Mouse (Mus musculus) ES-Bruce4 (cell line): ENCODE results near the gene Wfdc12.

Experiments used
- EP300 ChIP-seq: IDR thresholded peaks from 2 replicates; pipeline ENCODE4 v1.6.1; 2011; ENCODE audit warnings: low read depth, low read length; ENCODE audit not compliant: insufficient read depth
- POLR2A ChIP-seq: IDR thresholded peaks from one replicate; pipeline ENCODE4 v1.8.1; 2011; ENCODE audit warnings: low read length; ENCODE audit not compliant: insufficient read depth

GRCm38 (mm10) chr2:164206676-164207075 lies 16.3 kb upstream of the Wfdc12 start:
- TF ChIP-seq POLR2A (no peak), EP300 (no peak)
